Mouse (Mus musculus) kidney, adult 9 months (tissue): Measurements from ENCODE around the gene Thap11.

Experiments
- DNase-seq: peaks from one replicate; pipeline ENCODE4 v3.0.0; 2022

Thap11 gene

GRCm38 (mm10) chr8:105900941-105901616 is 46.1 kb downstream of the Thap11 start:
- peak; percentile 12 for DNase-seq
